Mouse (Mus musculus) liver, embryonic 16.5 days (tissue): Measurements from ENCODE around the gene Ceacam14. TPM values are rescaled to one million over a fixed set of nuclear protein-coding genes. Genes with fewer than 3 reads are reported as not detected.

ENCODE experiments used
- ATAC-seq: fragments of 200-750 bp; cut with Nextera tagmentation; 2 replicates; pipeline ENCODE4 v1.8.0; 2017; ENCODE audit warnings: low read depth, mild to moderate bottlenecking, moderate number of reproducible peaks, moderate library complexity
- H3K27ac ChIP-seq: fragments of 300-500 bp; sonication (generic); 2 replicates; pipeline ENCODE4 v1.5.1; 2014; ENCODE audit warnings: mild to moderate bottlenecking, low read length
- H3K27me3 ChIP-seq: fragments of 300-500 bp; sonication (generic); 2 replicates; pipeline ENCODE4 v1.6.1; 2014; ENCODE audit warnings: low read depth, low read length, mixed read lengths; ENCODE audit not compliant: control insufficient read depth, insufficient read depth
- H3K36me3 ChIP-seq: fragments of 300-500 bp; sonication (generic); 2 replicates; pipeline ENCODE4 v1.6.1; 2014; ENCODE audit warnings: mild to moderate bottlenecking; ENCODE audit not compliant: control insufficient read depth, insufficient read depth
- H3K4me1 ChIP-seq: fragments of 300-500 bp; sonication (generic); 2 replicates; pipeline ENCODE4 v1.6.1; 2014; ENCODE audit warnings: low read depth, low read length, mixed read lengths; ENCODE audit not compliant: control insufficient read depth
- H3K4me2 ChIP-seq: fragments of 300-500 bp; sonication (generic); 2 replicates; pipeline ENCODE4 v1.6.1; 2014; ENCODE audit warnings: low read depth, low read length, mixed read lengths
- H3K4me3 ChIP-seq: fragments of 300-500 bp; sonication (generic); 2 replicates; pipeline ENCODE4 v1.5.1; 2014; ENCODE audit warnings: low read depth, mild to moderate bottlenecking, low read length
- H3K9ac ChIP-seq: fragments of 300-500 bp; sonication (generic); 2 replicates; pipeline ENCODE4 v1.6.1; 2014; ENCODE audit warnings: low read depth, low read length
- H3K9me3 ChIP-seq: fragments of 300-500 bp; sonication (generic); replicated peaks from 2 replicates; pipeline ENCODE4 v1.6.1; 2016; ENCODE audit warnings: low read length; ENCODE audit not compliant: control insufficient read depth
- WGBS: fragments of 180-500 bp; shearing (Covaris S2); extraction: QIAGEN DNeasy Blood & Tissue Kit; methylation state at CpG from one replicate; pipeline ENCODE4 v1.1.7; 2014; ENCODE audit not compliant: insufficient replicate concordance; 5-methylcytosine and 5-hydroxymethylcytosine counted together
- polyA plus RNA-seq: library from polyadenylated mRNA; unstranded; fragments of >200 nt; fragmentation: Nextera tagmentation; extraction: Ambion mirVana; gene quantifications from 2 replicates; pipeline ENCODE4 v1.2.1, GENCODE M21; 2015

Ceacam14 gene
- not detected in 2 replicates for polyA plus RNA-seq

- H3K4me1 ChIP-seq, result no peaks in the 10 kb centered on the region
- no peak within 1 kb of the TSS for H3K27ac ChIP-seq
- H3K9ac ChIP-seq, result no peak within 1 kb of the TSS
- 46% methylated on average over 4 of the region's 4 CpGs for WGBS
- no peak within 1 kb of the TSS for H3K4me3 ChIP-seq
- H3K4me2 ChIP-seq, result no peak within 1 kb of the TSS
- ATAC-seq, result no peak
- H3K27me3 ChIP-seq, result no peaks in the 10 kb centered on the region
- H3K36me3 ChIP-seq, result no peaks in the 10 kb centered on the region
- no peaks in the 10 kb centered on the region; the same call in 1 of the 2 replicates for H3K9me3 ChIP-seq
These were observed at the start of gene Ceacam14 for GRCm38 (mm10) chr7:17812333-17812732. Gene Ceacam14 (plus strand): TSS chr7:17812633.

Other genes with a start within 250 kb of the Ceacam14 start
- not detected in 2 replicates for gene Ceacam5, start 99.4 kb upstream of the Ceacam14 start, polyA plus RNA-seq
- not detected in 2 replicates for gene Gm5155, start 59.1 kb downstream of the Ceacam14 start, polyA plus RNA-seq
- not detected in 2 replicates for gene Ceacam11, start 159.5 kb downstream of the Ceacam14 start, polyA plus RNA-seq
- gene Ceacam13, start 197.3 kb downstream of the Ceacam14 start, polyA plus RNA-seq, result not detected in 2 replicates